Mouse (Mus musculus) v-Abl transformed pro-B cells (cell line): ENCODE measurements around the gene Acsbg2.

ENCODE experiments used
- in situ Hi-C, 2 experiments: fragments of 400-800 bp; cut with MboI; formaldehyde crosslinking; loops; one replicate each; pipeline ENCODE4 v1.15.1; 2025; ENCODE audit not compliant: unreplicated experiment in 2 of 2

The Acsbg2 gene

GRCm38 (mm10) chr17:56874936-56875651 is 847 bp upstream of the Acsbg2 start, which contains the start of gene 1700061G19Rik:
1700061G19Rik (plus strand) TSS chr17:56875477.
- in situ Hi-C loops: no loop called here

- in situ Hi-C loops: no loop called here
Observed at GRCm38 (mm10) chr17:56872512-56872911, 1.7 kb downstream of the Acsbg2 start.

GRCm38 (mm10) chr17:56871767-56872166 is 2.5 kb downstream of the Acsbg2 start:
- in situ Hi-C loops: no loop called here

GRCm38 (mm10) chr17:56870287-56870953 is 3.8 kb downstream of the Acsbg2 start:
- in situ Hi-C loops: no loop called here

- in situ Hi-C loops: no loop called here
Observed at GRCm38 (mm10) chr17:56869481-56869977, 4.7 kb downstream of the Acsbg2 start.

GRCm38 (mm10) chr17:56866071-56866470 is 8.2 kb downstream of the Acsbg2 start:
- in situ Hi-C loops: no loop called here

- in situ Hi-C loops: no loop called here
Observed at GRCm38 (mm10) chr17:56861197-56861596, 13.1 kb downstream of the Acsbg2 start.

GRCm38 (mm10) chr17:56858922-56859321 is 15.3 kb downstream of the Acsbg2 start:
- in situ Hi-C loops: loop anchor here (5.0 kb wide), 1 partner anchor 52 kb away; no protein-coding TSS in a partner anchor

- in situ Hi-C loops: loop anchor here (5.0 kb wide), 1 partner anchor 51 kb away; no protein-coding TSS in a partner anchor
Observed at GRCm38 (mm10) chr17:56858216-56858615, 16.0 kb downstream of the Acsbg2 start.

GRCm38 (mm10) chr17:56855421-56855820 is 18.8 kb downstream of the Acsbg2 start:
- in situ Hi-C loops: loop anchor here (5.0 kb wide), 1 partner anchor 48 kb away; no protein-coding TSS in a partner anchor

GRCm38 (mm10) chr17:56851167-56851566 is 23.1 kb downstream of the Acsbg2 start:
- in situ Hi-C loops: no loop called here

GRCm38 (mm10) chr17:56849710-56850109 is 24.5 kb downstream of the Acsbg2 start:
- in situ Hi-C loops: no loop called here

- in situ Hi-C loops: no loop called here
Observed at GRCm38 (mm10) chr17:56848785-56849184, 25.5 kb downstream of the Acsbg2 start.

GRCm38 (mm10) chr17:56843678-56844077 is 30.6 kb downstream of the Acsbg2 start:
- in situ Hi-C loops: no loop called here

GRCm38 (mm10) chr17:56842173-56842572 is 32.1 kb downstream of the Acsbg2 start:
- in situ Hi-C loops: no loop called here

- in situ Hi-C loops: no loop called here
Observed at GRCm38 (mm10) chr17:56840524-56840923, 33.7 kb downstream of the Acsbg2 start.

- in situ Hi-C loops: loop anchor here (10.0 kb wide), 1 partner anchor 228 kb away; no protein-coding TSS in a partner anchor
Observed at GRCm38 (mm10) chr17:56836336-56836735, 37.9 kb downstream of the Acsbg2 start.

- in situ Hi-C loops: loop anchor here (10.0 kb wide), 1 partner anchor 231 kb away; no protein-coding TSS in a partner anchor
Observed at GRCm38 (mm10) chr17:56833381-56833780, 40.9 kb downstream of the Acsbg2 start.

- in situ Hi-C loops: loop anchor here (10.0 kb wide), 1 partner anchor 232 kb away; no protein-coding TSS in a partner anchor
Observed at GRCm38 (mm10) chr17:56832918-56833317, 41.3 kb downstream of the Acsbg2 start.

- in situ Hi-C loops: loop anchor here (10.0 kb wide), 1 partner anchor 234 kb away; no protein-coding TSS in a partner anchor
Observed at GRCm38 (mm10) chr17:56831111-56831816, 43.0 kb downstream of the Acsbg2 start.
